In genomic region chr1:43501920-43502791, GRCm38 (mm10) we compare ENCODE assay signal across 10 mouse cellular contexts. TPM values are rescaled to one million over a fixed set of nuclear protein-coding genes. Genes with fewer than 3 reads are reported as not detected.
DNase-seq lines count a peak whose midpoint lies in the region; ATAC-seq and TF ChIP-seq lines count a peak whose summit lies in the region.
"Had no signal": no experiment of that assay in that cellular context is flagged by ENCODE, and none has a peak within 500 bp of the region (broad histone marks: within the 10 kb centered on the region; RNA-seq: fewer than 3 reads in every experiment).

No protein-coding gene starts in this region.

- intact Hi-C loops in left cerebral cortex, postnatal 10 days (cut with DNase I): no loop called here

- peak; percentile 80 for ATAC-seq in kidney, embryonic 16.5 days (ENCODE audit: low FRiP score, low TSS enrichment)
- 0 out of 2 replicates have a peak, but pooled peaks have one; percentile 28 for ATAC-seq in megakaryocyte-erythroid progenitor cell, adult 5-6 weeks (replicated peaks; ENCODE audit: low FRiP score, low TSS enrichment, poor library complexity, severe bottlenecking)

- H3K4me1 ChIP-seq in cortical plate, adult 2 months (ENCODE audit: control insufficient read depth, insufficient read depth, low read length): peaks cover 12% of the 10 kb centered on the region
- peaks cover 60% of the 10 kb centered on the region for H3K4me1 ChIP-seq in kidney, embryonic 16.5 days (ENCODE audit: insufficient read depth, low read length)

- H3K9ac ChIP-seq in kidney, embryonic 16.5 days (replicated peaks; ENCODE audit: low read length): 0 out of 2 replicates have a peak overlapping the region, but pooled peaks have one; percentile 19
- H3K9ac ChIP-seq: limb, embryonic 12.5 days had no signal

- H3K36me3 ChIP-seq in kidney, embryonic 16.5 days (ENCODE audit: insufficient read depth, low read length): no peaks in the 10 kb centered on the region
- H3K36me3 ChIP-seq: hindbrain, embryonic 10.5 days; limb, embryonic 12.5 days had no signal

- TF ChIP-seq CTCF in cortical plate, adult 2 months (IDR thresholded peaks at IDR 0.05; ENCODE audit: extremely low read depth, insufficient read depth, low read length): no peak

- H3K4me2 ChIP-seq in kidney, embryonic 16.5 days (replicated peaks; ENCODE audit: low read depth, low read length): no peak overlapping the region
- H3K4me2 ChIP-seq: limb, embryonic 12.5 days had no signal

- no peak for TF ChIP-seq POLR2A in cortical plate, adult 2 months (IDR thresholded peaks at IDR 0.05; ENCODE audit: extremely low read depth, insufficient read depth, low read length)

- WGBS in kidney, embryonic 16.5 days: 33% methylated on average over 10 of the region's 10 CpGs

- peak; percentile 46 for DNase-seq in left cerebral cortex, adult 11 months (ENCODE audit: low spot score)
- DNase-seq in left cerebral cortex, postnatal 10 days (ENCODE audit: extremely low spot score in 1 of 2, low spot score in 2 of 2): no peak
- DNase-seq in cerebellum, adult 11-12 months: no peak
- DNase-seq in ovary, postnatal 14 days (ENCODE audit: low spot score): no peak
- DNase-seq: embryo, embryonic 11 days had no signal

- H3K9me3 ChIP-seq in kidney, embryonic 16.5 days (ENCODE audit: low read length): no peaks in the 10 kb centered on the region
- H3K9me3 ChIP-seq: hindbrain, embryonic 10.5 days; limb, embryonic 12.5 days had no signal

- H3K4me3 ChIP-seq in cortical plate, adult 2 months (ENCODE audit: insufficient read depth, low read length): no peak overlapping the region
- no peak overlapping the region for H3K4me3 ChIP-seq in kidney, embryonic 16.5 days (ENCODE audit: low read length)
- H3K4me3 ChIP-seq: hindbrain, embryonic 10.5 days; limb, embryonic 12.5 days had no signal

- no peaks in the 10 kb centered on the region for H3K27me3 ChIP-seq in kidney, embryonic 16.5 days (ENCODE audit: insufficient read depth, low read length)
- H3K27me3 ChIP-seq: limb, embryonic 12.5 days had no signal

- peak overlapping the region; percentile 58; the same call in 1 of the 2 replicates for H3K27ac ChIP-seq in cortical plate, adult 2 months (ENCODE audit: insufficient read depth, low read length)
- H3K27ac ChIP-seq in kidney, embryonic 16.5 days (ENCODE audit: low read length): peak overlapping the region; percentile 56
- H3K27ac ChIP-seq: hindbrain, embryonic 10.5 days; limb, embryonic 12.5 days had no signal

RNA-seq across cellular contexts. Expression of gene Nck2, which starts 57.8 kb away (rescaled TPM):
- 10 to 100 TPM; 32.6 to 37.5 TPM for total RNA-seq in left cerebral cortex, postnatal 10 days (2021)
- 29.0 and 29.5 TPM in 2 replicates for polyA plus RNA-seq in cortical plate, adult 2 months (2012; rRNA removed)
- 44.5 and 46.5 TPM in 2 replicates for polyA plus RNA-seq in kidney, embryonic 16.5 days (2015; fragmentation: Nextera tagmentation; extraction: Ambion mirVana)
- 19.5 and 26.8 TPM in 2 replicates for total RNA-seq in megakaryocyte-erythroid progenitor cell, adult 5-6 weeks (2014; fragmentation: Nextera tagmentation)
- 20.2 and 32.8 TPM in 2 replicates for total RNA-seq in megakaryocyte-erythroid progenitor cell, adult 5-6 weeks (2017)
